Mouse (Mus musculus) left cerebral cortex, postnatal 4 days (tissue): ENCODE measurements around the gene Gtpbp8. TPM values are rescaled to one million over a fixed set of nuclear protein-coding genes. Genes with fewer than 3 reads are reported as not detected.

Experiments used
- DNase-seq: peaks from one replicate; pipeline ENCODE4 v3.0.0-alpha.2; 2022
- intact Hi-C: fragments of 180-260 bp; cut with DNase I; formaldehyde crosslinking; loops from one replicate; pipeline ENCODE4 v1.15.1; 2025
- total RNA-seq, 2 experiments: library from RNA; stranded (reverse); gene quantifications; 2 replicates each; pipeline ENCODE4 v1.2.3; 2021

Gtpbp8 gene
- total RNA-seq, 2 experiments from 2014 or later: 21.7 to 25.2 TPM

GRCm38 (mm10) chr16:44727525-44727924 lies 18.6 kb downstream of the Gtpbp8 start:
- no peak for DNase-seq
- intact Hi-C loops: no loop called here

- intact Hi-C loops: no loop called here
- DNase-seq: peak; percentile 56
These were observed 20.6 kb downstream of the Gtpbp8 start for GRCm38 (mm10) chr16:44725286-44726223.

- intact Hi-C loops: no loop called here
- peak; percentile 34 for DNase-seq
These were observed 21.3 kb downstream of the Gtpbp8 start for GRCm38 (mm10) chr16:44724847-44725246.

- intact Hi-C loops: no loop called here
- DNase-seq: peak; percentile 94
These were observed 21.9 kb downstream of the Gtpbp8 start, which contains the start of gene Nepro for GRCm38 (mm10) chr16:44724083-44724787. Nepro (plus strand) TSS chr16:44724301.

GRCm38 (mm10) chr16:44722666-44723065 lies 23.5 kb downstream of the Gtpbp8 start:
- DNase-seq: no peak
- intact Hi-C loops: no loop called here

GRCm38 (mm10) chr16:44720518-44720917 lies 25.6 kb downstream of the Gtpbp8 start:
- no peak for DNase-seq
- intact Hi-C loops: no loop called here

GRCm38 (mm10) chr16:44719349-44719748 lies 26.8 kb downstream of the Gtpbp8 start:
- DNase-seq: no peak
- intact Hi-C loops: loop anchor here (10.0 kb wide), 1 partner anchor 235 kb away; no protein-coding TSS in a partner anchor

- intact Hi-C loops: loop anchor here (10.0 kb wide), 1 partner anchor 233 kb away; no protein-coding TSS in a partner anchor
These were observed 28.3 kb downstream of the Gtpbp8 start for GRCm38 (mm10) chr16:44717838-44718237.

GRCm38 (mm10) chr16:44717141-44717634 lies 29.0 kb downstream of the Gtpbp8 start:
- no peak for DNase-seq
- intact Hi-C loops: loop anchor here (10.0 kb wide), 1 partner anchor 232 kb away; no protein-coding TSS in a partner anchor

More at GRCm38 (mm10) chr16:44717838-44718237, 28.3 kb downstream of the Gtpbp8 start:
- no peak for DNase-seq

GRCm38 (mm10) chr16:44716305-44717140 lies 29.6 kb downstream of the Gtpbp8 start:
- intact Hi-C loops: loop anchor here (10.0 kb wide), 1 partner anchor 232 kb away; no protein-coding TSS in a partner anchor
- DNase-seq: no peak

GRCm38 (mm10) chr16:44703458-44703857 lies 42.7 kb downstream of the Gtpbp8 start:
- intact Hi-C loops: no loop called here
- no peak for DNase-seq

GRCm38 (mm10) chr16:44702272-44702671 lies 43.9 kb downstream of the Gtpbp8 start:
- intact Hi-C loops: no loop called here
- DNase-seq: no peak

- DNase-seq: no peak
- intact Hi-C loops: no loop called here
These were observed 45.0 kb downstream of the Gtpbp8 start for GRCm38 (mm10) chr16:44701155-44701554.

- intact Hi-C loops: no loop called here
- no peak for DNase-seq
These were observed 48.5 kb downstream of the Gtpbp8 start for GRCm38 (mm10) chr16:44697473-44698205.

- DNase-seq: no peak
- intact Hi-C loops: no loop called here
These were observed 50.1 kb downstream of the Gtpbp8 start for GRCm38 (mm10) chr16:44695859-44696620.

GRCm38 (mm10) chr16:44695214-44695858 lies 50.8 kb downstream of the Gtpbp8 start:
- no peak for DNase-seq
- intact Hi-C loops: no loop called here

- intact Hi-C loops: no loop called here
- DNase-seq: no peak
These were observed 52.5 kb downstream of the Gtpbp8 start for GRCm38 (mm10) chr16:44693695-44694094.

- DNase-seq: no peak
- intact Hi-C loops: no loop called here
These were observed 53.6 kb downstream of the Gtpbp8 start for GRCm38 (mm10) chr16:44692541-44692940.
